Mouse (Mus musculus): ENCODE results near the gene Mbnl2. TPM values are rescaled to one million over a fixed set of nuclear protein-coding genes. Genes with fewer than 3 reads are reported as not detected.
A peak's percentile ranks its signal among the peaks of the same experiment; 100 is the strongest.

The Mbnl2 gene
- polyA plus RNA-seq, 1 experiment = 43.0 TPM

DNA sequence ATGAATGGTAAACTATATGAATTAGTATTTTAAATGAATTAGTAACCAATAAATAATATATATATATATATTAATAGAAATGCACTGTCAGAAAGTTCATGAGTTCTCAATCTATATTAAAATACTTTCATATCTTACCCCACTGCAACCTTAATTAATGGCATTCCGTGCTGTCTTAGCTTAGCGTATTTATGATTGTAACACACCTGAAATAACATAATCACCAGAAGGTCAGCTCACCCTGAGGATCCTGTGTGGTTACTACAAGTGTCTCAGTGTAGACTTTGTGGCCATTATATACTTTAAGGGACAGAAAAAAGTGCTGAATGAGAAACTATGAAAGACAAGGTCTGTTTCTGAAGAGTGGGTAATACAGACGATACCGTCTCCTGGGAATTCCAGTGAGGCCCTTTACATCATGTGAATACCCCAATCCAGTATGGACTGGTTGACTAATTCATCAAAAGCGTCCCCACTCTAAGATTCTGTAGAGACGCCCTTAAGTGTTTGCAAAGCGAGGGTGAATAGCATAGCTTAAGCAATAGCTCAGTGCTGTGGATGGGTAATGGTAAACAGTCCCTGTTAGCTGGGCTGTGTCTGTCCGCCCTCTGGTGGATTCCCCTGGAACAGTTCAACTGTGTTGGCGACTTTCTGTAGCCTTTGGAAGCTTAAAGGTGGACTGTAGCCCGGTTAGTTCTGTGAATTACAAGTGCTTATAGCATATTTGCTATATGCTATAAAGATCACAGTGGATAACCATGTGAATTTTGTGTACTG lies 122.6 kb downstream of the Mbnl2 start:
- TF ChIP-seq GATA1 (IDR thresholded peaks at IDR 0.05; ENCODE audit: borderline replicate concordance, low read length) (no peak), FLI1 (IDR thresholded peaks at IDR 0.05; ENCODE audit: low read length) (no peak)
- Histone ChIP-seq H3K36me3 (replicated peaks; ENCODE audit: low read length) (peaks cover 98% of the 10 kb centered on the region), H3K27me3 (replicated peaks) (no peaks in the 10 kb centered on the region), H3K9me3 (no peaks in the 10 kb centered on the region), H3K4me3 (replicated peaks) (no peak overlapping the region), H3K4me1 (peaks cover 44% of the 10 kb centered on the region)

DNA sequence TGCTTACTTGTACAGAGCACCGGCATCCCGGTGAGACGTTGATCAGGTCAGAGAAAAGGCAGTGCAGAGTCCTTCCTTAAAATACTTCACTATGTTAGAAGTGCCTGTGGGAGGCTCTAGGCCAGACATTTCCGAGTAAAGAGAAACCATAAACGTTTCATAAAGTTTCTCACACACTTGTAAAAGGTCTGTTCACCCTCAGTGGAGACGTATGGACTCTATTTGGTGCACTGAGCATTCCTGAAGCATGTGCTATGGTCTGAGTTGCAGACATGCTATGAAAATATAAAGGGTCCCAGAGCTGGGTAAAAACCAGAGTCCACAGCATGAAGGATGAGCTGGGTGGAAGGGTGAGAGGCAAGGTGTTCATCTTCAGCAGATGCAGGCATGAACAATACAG lies 124.1 kb downstream of the Mbnl2 start:
- no peak for TF ChIP-seq FLI1 (IDR thresholded peaks at IDR 0.05; ENCODE audit: low read length)
- TF ChIP-seq GATA1 (IDR thresholded peaks at IDR 0.05; ENCODE audit: borderline replicate concordance, low read length) = no peak
- H3K27me3 ChIP-seq (replicated peaks) = no peaks in the 10 kb centered on the region
- no peaks in the 10 kb centered on the region for H3K9me3 ChIP-seq
- H3K36me3 ChIP-seq (replicated peaks; ENCODE audit: low read length) = peaks cover 98% of the 10 kb centered on the region
- peaks cover 50% of the 10 kb centered on the region for H3K4me1 ChIP-seq
- no peak overlapping the region for H3K4me3 ChIP-seq (replicated peaks)

DNA sequence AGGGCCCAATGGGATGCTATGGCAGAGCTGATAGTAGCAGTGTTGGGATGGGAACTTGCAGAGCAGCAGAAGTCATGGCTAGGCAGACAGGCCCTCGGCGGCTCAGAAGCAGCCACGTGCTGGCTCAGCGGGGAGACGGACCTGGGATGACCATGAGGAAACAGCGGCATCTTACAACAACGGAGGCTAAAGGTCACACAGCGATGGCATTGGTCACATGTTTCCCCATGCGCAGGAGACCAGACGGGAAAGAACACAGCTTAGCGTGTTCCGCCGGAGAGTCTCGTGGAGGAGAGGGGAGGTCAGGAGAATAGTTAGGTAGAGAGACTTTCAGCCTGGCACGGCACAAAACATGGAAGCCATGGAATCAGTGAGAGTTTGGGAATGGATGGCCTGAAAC lies 125.7 kb downstream of the Mbnl2 start:
- H3K9me3 ChIP-seq = no peaks in the 10 kb centered on the region
- H3K27me3 ChIP-seq (replicated peaks) = no peaks in the 10 kb centered on the region
- H3K4me3 ChIP-seq (replicated peaks) = no peak overlapping the region
- TF ChIP-seq FLI1 (IDR thresholded peaks at IDR 0.05; ENCODE audit: low read length) (no peak), GATA1 (IDR thresholded peaks at IDR 0.05; ENCODE audit: borderline replicate concordance, low read length) (no peak)
- H3K4me1 ChIP-seq = peaks cover 65% of the 10 kb centered on the region
- peaks cover 99% of the 10 kb centered on the region for H3K36me3 ChIP-seq (replicated peaks; ENCODE audit: low read length)

DNA sequence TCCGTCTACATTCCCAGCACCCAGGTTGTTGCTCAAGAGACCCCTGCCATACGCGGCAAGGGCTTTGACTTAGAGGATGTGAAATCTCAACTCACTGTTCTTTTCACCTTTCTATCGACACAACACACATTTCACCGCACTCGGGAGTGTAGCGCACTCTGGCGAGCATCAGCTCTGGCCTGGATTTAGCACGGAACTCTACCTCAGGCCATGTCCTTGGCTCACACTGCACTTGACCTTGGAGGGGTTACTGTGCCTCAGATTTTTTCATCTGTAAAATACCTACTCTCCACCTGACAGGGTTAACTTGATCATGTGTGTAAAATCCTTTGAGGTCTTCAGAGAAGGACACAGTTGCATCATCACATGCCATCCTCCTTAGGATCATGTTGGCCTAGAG lies 127.2 kb downstream of the Mbnl2 start:
- H3K4me3 ChIP-seq (replicated peaks) = peak overlapping the region; percentile 16
- H3K27me3 ChIP-seq (replicated peaks) = no peaks in the 10 kb centered on the region
- H3K36me3 ChIP-seq (replicated peaks; ENCODE audit: low read length) = peaks cover 96% of the 10 kb centered on the region
- TF ChIP-seq GATA1 (IDR thresholded peaks at IDR 0.05; ENCODE audit: borderline replicate concordance, low read length) (no peak), FLI1 (IDR thresholded peaks at IDR 0.05; ENCODE audit: low read length) (no peak)
- H3K4me1 ChIP-seq = peaks cover 73% of the 10 kb centered on the region
- H3K9me3 ChIP-seq = no peaks in the 10 kb centered on the region

DNA sequence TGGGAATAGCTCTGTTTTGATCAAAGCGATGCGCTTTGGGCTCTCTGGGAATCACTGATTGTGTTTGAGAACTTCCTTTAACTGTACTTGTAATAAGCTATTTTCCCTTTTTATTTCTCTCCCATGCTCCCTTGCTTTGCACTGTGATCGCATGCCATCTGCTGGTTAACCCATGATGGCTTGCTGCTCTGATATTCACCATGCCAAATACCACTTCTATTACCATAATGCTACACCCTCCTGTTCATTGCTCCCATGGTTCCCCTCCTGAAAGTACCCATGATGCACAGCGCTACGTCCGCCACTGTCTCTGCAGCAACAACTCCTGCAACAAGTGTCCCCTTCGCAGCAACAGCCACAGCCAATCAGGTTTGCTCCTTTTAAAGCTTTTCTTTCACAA lies 128.9 kb downstream of the Mbnl2 start:
- Histone ChIP-seq H3K36me3 (replicated peaks; ENCODE audit: low read length) (peaks cover 95% of the 10 kb centered on the region), H3K4me3 (replicated peaks) (peak overlapping the region; percentile 31), H3K9me3 (no peaks in the 10 kb centered on the region), H3K27me3 (replicated peaks) (no peaks in the 10 kb centered on the region), H3K4me1 (peaks cover 71% of the 10 kb centered on the region)
- TF ChIP-seq GATA1 (IDR thresholded peaks at IDR 0.05; ENCODE audit: borderline replicate concordance, low read length) (no peak), FLI1 (IDR thresholded peaks at IDR 0.05; ENCODE audit: low read length) (no peak)

DNA sequence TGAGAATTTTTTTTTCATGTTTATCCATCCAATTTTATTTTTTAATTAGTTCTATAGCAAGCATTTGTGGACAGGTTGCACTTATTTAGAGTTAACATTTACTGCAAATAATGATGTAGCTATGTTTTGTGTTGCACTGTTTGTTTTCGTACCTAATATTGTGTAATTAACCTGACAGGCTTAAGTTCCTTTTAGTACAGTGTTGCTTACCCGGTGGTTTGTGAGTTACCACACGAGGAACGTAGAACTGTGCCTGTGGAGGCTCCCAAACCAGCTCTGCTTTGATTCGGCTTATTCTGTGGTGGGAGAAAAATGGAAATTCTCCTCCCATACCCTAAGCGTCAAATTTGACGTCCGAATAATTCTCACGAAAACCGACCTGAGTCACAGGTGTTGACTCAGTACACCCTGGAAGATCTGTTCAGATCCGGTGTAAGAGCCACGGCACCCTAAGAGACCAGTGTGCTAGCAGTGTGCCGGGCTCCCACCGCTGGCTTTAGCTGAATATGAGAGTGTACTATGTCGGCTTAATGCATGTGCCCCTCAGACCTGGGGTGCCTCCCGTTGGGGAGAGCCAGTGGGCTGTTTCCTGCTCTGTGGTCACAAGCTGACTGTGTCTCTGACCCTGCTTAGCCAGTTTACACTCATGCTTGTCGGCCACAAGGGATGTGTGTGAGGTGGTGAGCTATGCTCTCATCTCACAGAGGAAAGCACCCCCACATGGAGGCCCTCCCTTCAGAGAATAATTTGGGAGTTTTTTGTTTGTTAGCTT lies 129.5 kb downstream of the Mbnl2 start:
- Histone ChIP-seq H3K4me1 (peaks cover 65% of the 10 kb centered on the region), H3K4me3 (replicated peaks) (peak overlapping the region; percentile 77), H3K36me3 (replicated peaks; ENCODE audit: low read length) (peaks cover 95% of the 10 kb centered on the region), H3K9me3 (no peaks in the 10 kb centered on the region), H3K27me3 (replicated peaks) (no peaks in the 10 kb centered on the region)
- no peak for TF ChIP-seq GATA1 (IDR thresholded peaks at IDR 0.05; ENCODE audit: borderline replicate concordance, low read length)
- TF ChIP-seq FLI1 (IDR thresholded peaks at IDR 0.05; ENCODE audit: low read length) = no peak

DNA sequence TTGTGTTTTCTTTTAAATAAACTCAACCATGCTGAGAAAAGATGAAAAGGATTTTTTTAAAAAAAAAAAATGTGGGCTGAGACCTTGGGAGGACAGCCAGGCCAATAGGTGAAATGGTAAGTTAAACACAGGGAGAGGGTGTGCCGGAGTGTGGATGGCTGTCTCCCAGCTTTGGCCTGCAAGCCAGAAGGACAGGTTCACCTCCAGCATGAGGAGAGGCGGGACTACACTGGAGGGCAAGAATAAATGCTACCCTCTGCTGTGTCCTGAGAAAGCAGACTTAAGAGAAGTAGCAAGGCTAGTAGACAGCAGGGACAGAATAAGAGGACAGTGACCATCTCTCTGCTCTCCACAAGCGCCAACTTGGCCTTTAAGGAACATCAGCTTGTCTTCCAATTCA lies 130.1 kb downstream of the Mbnl2 start:
- TF ChIP-seq FLI1 (IDR thresholded peaks at IDR 0.05; ENCODE audit: low read length) (no peak), GATA1 (IDR thresholded peaks at IDR 0.05; ENCODE audit: borderline replicate concordance, low read length) (no peak)
- peaks cover 95% of the 10 kb centered on the region for H3K36me3 ChIP-seq (replicated peaks; ENCODE audit: low read length)
- no peaks in the 10 kb centered on the region for H3K27me3 ChIP-seq (replicated peaks)
- peak overlapping the region; percentile 53 for H3K4me3 ChIP-seq (replicated peaks)
- no peaks in the 10 kb centered on the region for H3K9me3 ChIP-seq
- peaks cover 62% of the 10 kb centered on the region for H3K4me1 ChIP-seq

DNA sequence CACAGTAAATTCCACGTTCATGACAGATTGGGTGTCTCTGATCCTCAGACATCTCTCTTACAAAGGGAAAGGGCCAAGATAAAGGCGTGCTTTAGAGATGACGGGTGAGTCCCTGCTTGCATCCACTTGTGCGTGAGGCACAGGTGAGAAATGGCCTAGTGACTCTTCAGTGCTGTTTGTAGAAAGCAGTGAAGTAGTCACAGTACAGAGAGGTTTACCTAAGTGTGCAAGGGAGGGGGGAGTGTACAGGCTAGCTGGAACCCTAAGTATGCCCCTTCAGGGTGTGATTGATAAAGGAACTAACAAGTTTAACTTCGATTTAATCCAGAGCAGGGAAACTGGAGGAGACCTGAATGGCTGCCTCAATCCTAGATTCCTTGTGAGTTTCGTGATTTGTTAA lies 130.8 kb downstream of the Mbnl2 start:
- TF ChIP-seq FLI1 (IDR thresholded peaks at IDR 0.05; ENCODE audit: low read length) (no peak), GATA1 (IDR thresholded peaks at IDR 0.05; ENCODE audit: borderline replicate concordance, low read length) (no peak)
- H3K27me3 ChIP-seq (replicated peaks) = no peaks in the 10 kb centered on the region
- no peak overlapping the region for H3K4me3 ChIP-seq (replicated peaks)
- no peaks in the 10 kb centered on the region for H3K9me3 ChIP-seq
- H3K4me1 ChIP-seq = peaks cover 57% of the 10 kb centered on the region
- H3K36me3 ChIP-seq (replicated peaks; ENCODE audit: low read length) = peaks cover 95% of the 10 kb centered on the region

DNA sequence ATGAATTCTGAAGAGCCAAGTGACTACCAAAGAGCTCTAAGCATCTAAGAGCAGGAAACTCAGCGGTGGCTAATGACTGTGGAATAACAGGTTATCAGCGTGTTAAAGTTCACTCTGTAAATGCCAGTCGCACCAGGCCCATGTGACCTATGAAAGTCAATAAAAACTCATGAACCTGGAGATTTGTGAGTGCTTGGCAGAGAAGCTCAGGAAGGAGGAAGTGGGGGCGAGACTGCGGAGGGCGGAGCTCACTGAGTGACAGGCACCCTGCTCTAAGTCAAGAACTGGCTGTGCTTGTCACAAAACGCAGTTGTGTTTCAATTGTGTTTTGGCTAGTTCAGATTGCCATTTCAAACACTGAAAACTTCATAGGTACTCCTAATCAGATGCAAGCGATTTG lies 131.4 kb downstream of the Mbnl2 start:
- no peaks in the 10 kb centered on the region for H3K9me3 ChIP-seq
- TF ChIP-seq GATA1 (IDR thresholded peaks at IDR 0.05; ENCODE audit: borderline replicate concordance, low read length) (no peak), FLI1 (IDR thresholded peaks at IDR 0.05; ENCODE audit: low read length) (no peak)
- H3K4me3 ChIP-seq (replicated peaks) = peak overlapping the region; percentile 28
- no peaks in the 10 kb centered on the region for H3K27me3 ChIP-seq (replicated peaks)
- peaks cover 94% of the 10 kb centered on the region for H3K36me3 ChIP-seq (replicated peaks; ENCODE audit: low read length)
- H3K4me1 ChIP-seq = peaks cover 53% of the 10 kb centered on the region

DNA sequence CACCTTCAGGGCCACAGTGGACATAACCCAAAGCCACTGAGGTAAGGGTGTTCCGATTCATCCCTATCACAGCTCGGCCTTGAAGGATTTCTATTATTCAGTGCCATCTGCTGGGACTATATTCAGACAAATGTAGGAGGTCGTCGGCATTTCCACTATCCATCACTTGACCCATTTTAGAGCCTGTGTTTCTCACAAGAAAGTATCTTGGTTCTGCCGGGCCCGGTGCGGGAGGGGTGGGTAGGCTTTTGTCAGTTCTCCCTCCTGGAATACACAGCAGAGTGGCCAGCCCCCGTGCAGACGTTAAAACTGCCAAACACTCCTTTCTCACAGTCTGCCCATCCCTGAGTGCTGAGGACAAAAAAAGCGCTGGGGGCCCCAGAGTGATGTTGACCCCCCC lies 134.4 kb downstream of the Mbnl2 start:
- no peak overlapping the region for H3K4me3 ChIP-seq (replicated peaks)
- peaks cover 27% of the 10 kb centered on the region for H3K4me1 ChIP-seq
- H3K9me3 ChIP-seq = no peaks in the 10 kb centered on the region
- TF ChIP-seq GATA1 (IDR thresholded peaks at IDR 0.05; ENCODE audit: borderline replicate concordance, low read length) (no peak), FLI1 (IDR thresholded peaks at IDR 0.05; ENCODE audit: low read length) (no peak)
- no peaks in the 10 kb centered on the region for H3K27me3 ChIP-seq (replicated peaks)
- H3K36me3 ChIP-seq (replicated peaks; ENCODE audit: low read length) = peaks cover 89% of the 10 kb centered on the region

Data from megakaryocyte, embryonic 14.5 days (primary cell).